Mouse (Mus musculus): ENCODE results near the gene Aldh1l1. TPM values are rescaled to one million over a fixed set of nuclear protein-coding genes. Genes with fewer than 3 reads are reported as not detected.
"Not testable (repeated sequence)": the region's sequence is repeated elsewhere in the genome, so short reads cannot be mapped to it uniquely, and the experiment has no call there.

The Aldh1l1 gene
- polyA plus RNA-seq, 2 experiments from 2014 or later: 0.44 to 1.7 TPM

DNA sequence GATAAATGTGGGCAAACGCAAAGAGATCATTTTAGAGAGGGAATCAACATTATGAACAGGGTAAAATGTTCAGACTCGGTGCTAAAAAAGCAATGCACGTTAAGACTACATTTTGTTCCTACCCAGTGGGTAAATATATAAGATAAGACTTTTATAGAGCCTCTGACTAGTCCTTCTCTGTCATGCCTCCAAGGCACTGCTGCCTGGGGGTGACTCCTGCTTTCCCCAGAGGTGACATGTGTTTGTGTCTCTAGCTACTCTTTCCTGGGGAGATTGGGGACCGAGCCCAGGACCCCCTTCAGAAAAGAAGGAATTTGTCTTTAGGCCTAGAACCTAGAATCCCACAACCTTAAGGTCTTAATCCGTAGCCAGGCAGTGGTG is 137.2 kb downstream of the Aldh1l1 start:
- ATAC-seq: no peak

GRCm38 (mm10) chr6:90624184-90624583 is 138.0 kb downstream of the Aldh1l1 start:
- ATAC-seq: no peak

DNA sequence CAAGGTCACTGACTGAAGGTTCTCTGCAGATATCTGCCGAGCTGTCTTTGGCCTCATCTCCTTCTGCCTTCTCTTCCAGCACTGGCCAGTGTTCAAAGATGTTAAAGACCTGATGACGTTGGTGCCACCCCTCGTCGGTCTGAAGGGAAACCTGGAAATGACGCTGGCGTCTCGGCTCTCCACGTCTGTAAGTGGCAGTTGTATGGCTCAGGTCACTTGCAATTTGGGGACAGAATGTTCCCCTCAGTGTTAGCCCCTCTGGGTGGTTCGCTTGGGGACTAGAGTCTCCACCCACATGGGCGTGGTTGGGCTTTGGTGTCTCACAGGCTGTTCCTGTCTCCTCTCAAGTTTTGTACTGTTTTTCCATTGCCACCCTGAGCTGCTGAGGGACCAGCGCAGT is 138.5 kb downstream of the Aldh1l1 start:
- no peak for ATAC-seq

- no peak for ATAC-seq
These were observed 139.2 kb downstream of the Aldh1l1 start for GRCm38 (mm10) chr6:90625207-90625994.

DNA sequence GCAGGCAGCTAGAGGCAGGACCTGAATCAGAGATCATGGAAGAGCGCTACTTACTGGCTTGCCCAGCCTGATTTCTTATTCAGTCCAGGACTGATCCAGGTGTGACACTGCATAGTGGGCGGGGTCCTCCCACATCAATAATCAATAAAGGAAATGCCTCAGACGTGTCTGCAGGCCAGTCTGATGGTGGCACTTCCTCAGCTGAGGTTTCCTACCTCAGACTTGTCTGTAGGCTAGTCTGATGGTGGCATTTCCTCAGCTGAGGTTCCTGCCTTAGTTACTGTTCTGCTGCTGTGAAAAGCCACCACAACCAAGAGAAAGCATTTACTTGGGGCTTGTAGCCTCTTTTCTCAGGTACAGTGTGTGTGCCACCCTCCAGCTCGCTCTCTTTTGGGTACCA is 141.3 kb downstream of the Aldh1l1 start:
- peak; percentile 37 for ATAC-seq

- ATAC-seq: peak; percentile 59
These were observed 143.3 kb downstream of the Aldh1l1 start for GRCm38 (mm10) chr6:90629506-90629905.

DNA sequence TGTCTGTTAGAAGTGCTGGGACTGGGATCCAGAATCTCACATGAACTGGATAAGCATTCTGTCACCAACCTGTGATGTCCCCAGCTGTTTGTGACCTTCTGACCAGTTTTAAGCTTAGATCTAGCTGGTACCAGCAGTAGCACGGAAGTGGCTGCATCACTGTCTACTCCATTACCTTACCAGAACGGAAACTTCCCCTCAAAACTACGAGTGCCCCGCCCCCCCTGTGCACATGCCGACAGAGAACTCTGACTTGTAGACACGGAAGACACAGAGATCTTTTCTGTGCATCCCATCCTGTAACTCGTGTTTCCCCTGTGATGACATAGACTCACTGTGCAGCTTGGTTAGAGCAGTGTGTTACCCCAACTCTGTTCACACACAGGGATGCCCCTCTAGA is 144.2 kb downstream of the Aldh1l1 start:
- ATAC-seq: peak; percentile 69

DNA sequence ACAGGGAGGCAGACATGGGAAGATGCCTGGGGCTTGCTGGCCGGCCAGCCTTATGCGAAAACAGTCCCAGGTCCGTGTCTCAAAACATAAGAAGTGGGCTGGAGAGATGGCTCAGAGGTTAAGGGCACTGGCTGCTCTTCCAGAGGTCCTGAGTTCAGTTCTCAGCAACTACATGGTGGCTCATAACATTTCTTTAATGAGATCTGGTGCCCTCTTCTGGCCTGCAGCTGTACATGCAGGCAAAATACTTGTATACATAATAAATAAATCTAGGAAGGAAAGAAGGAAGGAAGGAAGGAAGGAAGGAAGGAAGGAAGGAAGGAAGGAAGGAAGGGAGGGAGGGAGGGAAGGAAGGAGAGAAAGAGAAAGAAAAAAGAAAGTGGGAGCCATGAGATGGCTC is 146.3 kb downstream of the Aldh1l1 start:
- not testable (repeated sequence) for ATAC-seq

DNA sequence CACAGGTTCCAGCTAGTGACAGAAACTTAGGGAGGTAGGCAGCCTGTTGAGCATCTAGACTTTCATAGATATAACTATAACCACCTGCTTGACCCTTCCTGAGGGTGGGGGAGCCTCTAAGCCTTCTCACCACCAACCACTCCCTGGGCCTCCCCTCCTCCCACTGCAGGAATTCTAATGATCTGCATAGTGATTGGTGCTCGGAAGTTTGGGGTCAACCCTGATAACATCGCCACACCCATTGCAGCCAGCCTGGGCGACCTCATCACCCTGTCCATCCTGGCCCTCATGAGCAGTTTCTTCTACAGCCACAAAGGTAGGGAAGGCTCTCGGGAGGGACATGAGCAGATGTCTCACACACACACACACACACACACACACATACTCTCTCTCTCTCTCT is 148.9 kb downstream of the Aldh1l1 start:
- no peak for ATAC-seq

DNA sequence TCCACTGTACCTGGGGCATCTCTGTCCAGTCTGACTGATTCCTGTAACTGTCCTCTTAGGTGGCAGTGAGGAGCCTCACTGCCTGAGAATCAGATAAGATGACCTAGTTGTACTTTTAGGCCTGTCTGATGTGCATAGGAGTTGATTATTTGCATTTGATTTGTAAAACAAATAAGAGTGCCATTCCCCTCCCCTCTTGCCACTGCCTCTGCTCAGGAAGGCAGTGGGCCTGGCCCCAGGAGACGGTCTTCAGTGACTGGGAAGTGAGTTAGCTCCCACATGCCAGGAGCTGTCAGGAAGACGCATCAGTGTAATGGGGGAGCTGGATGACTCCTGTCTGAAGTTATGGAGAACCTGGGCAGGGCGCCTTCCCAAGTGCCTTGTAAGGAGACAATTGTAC is 149.4 kb downstream of the Aldh1l1 start:
- ATAC-seq: no peak

DNA sequence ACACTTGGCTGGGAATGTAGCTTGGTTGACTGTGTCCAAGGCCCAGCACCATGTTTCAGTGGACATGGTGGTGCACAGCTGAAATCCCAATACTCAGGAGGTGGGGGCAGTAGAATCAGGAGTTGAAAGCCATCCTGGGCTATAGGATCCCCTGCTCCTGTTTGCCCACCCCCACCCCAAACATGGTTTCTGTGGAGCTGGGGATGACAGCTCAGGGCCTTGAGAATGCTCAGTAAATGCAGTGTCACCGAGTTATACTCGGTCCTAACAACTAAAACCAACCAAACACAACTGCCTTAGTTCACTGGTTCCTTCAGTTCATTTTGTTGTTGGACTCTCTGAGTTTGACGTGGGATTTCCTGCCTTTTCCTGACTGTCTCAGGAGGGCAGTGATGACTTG is 156.8 kb downstream of the Aldh1l1 start:
- ATAC-seq: no peak

DNA sequence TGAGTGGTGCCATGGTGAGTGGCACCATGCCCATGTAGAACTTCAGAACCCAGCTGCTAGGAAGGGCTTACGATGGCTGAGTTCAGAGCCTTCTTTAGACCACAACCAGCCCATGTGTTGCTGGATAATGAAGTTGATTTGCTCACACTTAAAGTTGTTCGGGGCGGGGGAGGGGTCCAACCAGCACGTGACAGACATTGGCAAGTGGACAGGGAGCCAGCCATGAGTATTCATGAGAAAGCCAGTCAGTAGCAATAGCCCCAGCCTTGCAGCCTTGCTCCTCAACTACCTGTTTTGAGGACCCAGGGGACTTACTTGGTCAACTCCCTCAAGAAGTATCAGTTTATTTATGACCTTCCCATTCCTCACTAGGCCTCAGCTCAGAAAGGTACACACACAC is 158.7 kb downstream of the Aldh1l1 start:
- ATAC-seq: no peak

DNA sequence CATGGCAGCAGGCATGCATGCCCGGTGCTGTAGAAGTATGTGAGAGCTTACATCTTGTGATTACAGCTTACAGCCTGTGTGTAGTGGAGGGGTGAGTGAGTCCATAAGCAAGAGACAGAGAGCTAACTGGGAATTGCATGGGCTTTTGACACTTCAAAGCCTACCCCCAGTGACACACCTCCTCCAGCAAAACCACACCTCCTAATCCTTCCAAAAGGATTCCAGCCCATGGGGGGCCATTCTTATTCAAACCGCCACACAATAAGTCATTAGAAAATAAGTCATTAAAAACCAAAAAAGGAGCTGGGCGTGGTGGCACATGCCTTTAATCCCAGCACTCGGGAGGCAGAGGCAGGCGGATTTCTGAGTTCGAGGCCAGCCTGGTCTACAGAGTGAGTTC is 162.2 kb downstream of the Aldh1l1 start:
- no peak for ATAC-seq

GRCm38 (mm10) chr6:90649279-90649678 is 163.1 kb downstream of the Aldh1l1 start:
- ATAC-seq: no peak

Other genes starting within 250 kb of the Aldh1l1 start
- under 1 TPM in 1 of 2 experiments, not detected in 1; 0.17 TPM for gene Vmn1r54, start 240.1 kb upstream of the Aldh1l1 start, polyA plus RNA-seq (2017; shearing (Covaris generic))
- gene BC048671, start 185.2 kb upstream of the Aldh1l1 start, polyA plus RNA-seq (2017; shearing (Covaris generic)): not detected
- not detected for gene Chst13, start 161.2 kb upstream of the Aldh1l1 start, polyA plus RNA-seq (2017; shearing (Covaris generic))
- not detected for gene Uroc1, start 153.1 kb upstream of the Aldh1l1 start, polyA plus RNA-seq (2017; shearing (Covaris generic))
- 1 to 10 TPM; 4.9 to 8.5 TPM for gene Zxdc, start 116.9 kb upstream of the Aldh1l1 start, polyA plus RNA-seq (2017; shearing (Covaris generic))
- gene Cfap100, start 57.6 kb upstream of the Aldh1l1 start, polyA plus RNA-seq (2017; shearing (Covaris generic)): under 1 TPM in 1 of 2 experiments, not detected in 1; 0.25 TPM
- not detected for gene Klf15, start 23.9 kb upstream of the Aldh1l1 start, polyA plus RNA-seq (2017; shearing (Covaris generic))
- gene Slc41a3, start 118.3 kb downstream of the Aldh1l1 start, polyA plus RNA-seq (2017; shearing (Covaris generic)): 1 to 10 TPM; 5.3 to 5.8 TPM